Mouse (Mus musculus): ENCODE measurements around the gene Mkrn1. TPM values are rescaled to one million over a fixed set of nuclear protein-coding genes. Genes with fewer than 3 reads are reported as not detected.
"Not testable (repeated sequence)": the region's sequence is repeated elsewhere in the genome, so short reads cannot be mapped to it uniquely, and the experiment has no call there.

Gene Mkrn1
- 100 to 1,000 TPM; 113 to 118 TPM for total RNA-seq (2021)
- long read RNA-seq, transcript Mkrn1-201 (8 exons, 3,046 nt) = major isoform, 173 of 244 reads
- long read RNA-seq, transcript Mkrn1-204 (8 exons, 2,992 nt) = minor isoform, 9 of 244 reads
- long read RNA-seq, transcript Mkrn1-202 (5 exons, 1,511 nt) = minor isoform, 8 of 244 reads
- long read RNA-seq, partial matches to known transcripts = 8 of 244 reads
- long read RNA-seq, other reads (novel, unspliced or antisense) = 44 of 244 reads

DNA sequence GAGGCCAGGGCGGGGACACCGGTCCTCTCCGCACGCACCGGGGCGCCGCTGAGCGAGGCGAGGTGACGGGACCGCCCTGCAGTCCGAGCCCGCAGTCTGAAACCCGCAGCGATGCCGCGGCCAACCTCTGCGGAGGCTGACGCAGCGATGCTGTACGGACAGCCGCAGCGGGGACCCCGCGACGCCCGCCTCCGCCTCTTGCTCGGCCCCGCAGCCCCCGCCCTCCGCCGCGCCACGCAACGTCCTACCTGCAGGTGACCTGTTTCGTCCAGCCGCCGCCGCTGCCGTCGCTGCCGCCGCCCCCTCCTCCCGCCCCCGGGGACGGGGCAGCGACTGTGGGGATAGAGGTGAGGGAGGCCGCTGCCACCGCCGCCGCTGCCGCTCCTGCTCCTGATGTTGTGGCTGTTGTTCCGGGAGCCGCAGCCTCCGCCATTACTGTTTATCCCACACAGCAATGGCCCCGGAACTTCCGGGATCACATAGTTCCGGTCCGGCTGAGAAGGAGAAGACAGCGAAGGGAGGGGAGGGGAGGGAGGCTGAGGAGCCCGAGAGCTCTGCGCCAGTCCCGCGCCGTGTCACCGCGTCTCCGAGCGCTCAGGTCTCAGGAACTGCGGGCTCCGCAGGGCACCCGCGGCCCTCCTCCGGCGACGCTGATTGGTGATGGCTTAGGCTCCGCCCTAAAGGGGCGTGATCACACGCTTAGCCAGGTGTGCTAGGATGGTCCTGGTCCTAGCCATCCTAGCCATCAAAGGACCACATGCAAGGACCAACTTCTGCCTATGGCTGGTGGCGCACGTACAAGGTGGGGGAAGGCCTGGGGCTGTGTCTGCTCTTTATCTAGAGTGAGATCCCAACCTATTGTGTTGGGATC, at the start of gene Mkrn1:
Gene Mkrn1 (minus strand): TSS at position 612 of the 871 bp plus-strand sequence.
- peak; percentile 78 to 82 for DNase-seq (ENCODE audit: low spot score in 2 of 2)

DNA sequence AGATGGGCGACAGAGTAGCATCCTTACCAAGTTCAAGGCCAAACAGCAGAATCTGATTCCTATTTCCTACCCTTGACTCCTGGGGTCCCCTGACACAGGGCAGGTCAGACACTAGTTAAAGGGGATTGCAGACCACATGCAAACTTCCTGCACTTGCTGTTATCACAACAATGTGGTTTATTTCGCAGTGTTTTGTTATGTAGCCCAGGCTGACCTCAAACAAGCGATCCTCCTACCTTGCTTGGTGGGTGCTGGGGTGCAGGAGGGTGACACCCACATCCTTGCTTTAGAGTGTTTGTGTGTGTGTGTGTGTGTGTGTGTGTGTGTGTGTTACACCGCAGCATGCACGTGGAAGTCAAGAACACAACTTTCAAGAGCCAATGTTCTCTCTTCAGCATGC, 49.2 kb upstream of the Mkrn1 start:
- DNase-seq (ENCODE audit: low spot score in 2 of 2) = no peak

DNA sequence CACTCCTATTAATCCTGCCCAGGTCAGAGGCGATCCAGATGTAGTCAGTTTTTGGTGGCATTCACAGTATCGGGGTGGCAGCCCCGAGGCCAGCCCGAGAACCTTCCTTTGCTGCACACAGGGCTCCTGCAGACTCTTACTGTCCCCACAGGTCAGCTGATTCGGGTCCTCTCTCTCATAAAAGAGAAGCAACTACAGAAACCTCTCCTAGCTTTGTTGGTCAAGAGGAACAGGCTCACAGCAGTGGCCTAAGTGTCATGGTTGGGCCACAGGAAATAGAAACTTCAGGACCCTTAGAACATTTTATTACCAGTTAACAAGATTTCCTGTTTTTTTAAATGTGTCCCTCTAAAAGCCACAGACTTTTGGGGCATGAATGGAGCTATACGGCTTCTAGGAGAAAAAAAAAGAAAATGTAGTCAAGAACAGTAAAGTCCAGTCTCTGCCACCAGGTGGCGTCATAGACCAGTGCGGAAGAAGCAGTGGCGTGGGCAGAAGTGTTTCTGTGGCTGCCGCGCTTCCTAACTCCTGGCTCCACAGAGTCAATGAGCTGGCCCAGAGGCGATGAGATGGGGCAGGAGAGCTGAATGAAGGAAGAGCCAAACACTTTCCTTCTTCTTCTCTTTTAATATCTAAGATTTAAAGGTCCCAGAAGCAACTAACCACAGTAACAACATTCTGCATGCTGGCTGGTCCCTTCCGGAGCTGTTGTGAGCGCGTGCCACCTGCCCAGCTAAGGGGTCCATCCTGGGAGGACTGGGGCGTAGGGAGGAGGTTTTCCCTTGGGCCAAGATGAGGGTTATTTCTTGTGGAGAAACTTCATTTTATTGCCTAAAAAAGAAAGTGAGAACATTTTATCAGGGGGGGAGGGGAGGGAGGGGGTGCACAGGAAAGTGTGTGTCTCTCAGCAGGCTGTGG, 42.6 kb upstream of the Mkrn1 start:
- peak; percentile 59 to 89 for DNase-seq (ENCODE audit: low spot score in 2 of 2)

DNA sequence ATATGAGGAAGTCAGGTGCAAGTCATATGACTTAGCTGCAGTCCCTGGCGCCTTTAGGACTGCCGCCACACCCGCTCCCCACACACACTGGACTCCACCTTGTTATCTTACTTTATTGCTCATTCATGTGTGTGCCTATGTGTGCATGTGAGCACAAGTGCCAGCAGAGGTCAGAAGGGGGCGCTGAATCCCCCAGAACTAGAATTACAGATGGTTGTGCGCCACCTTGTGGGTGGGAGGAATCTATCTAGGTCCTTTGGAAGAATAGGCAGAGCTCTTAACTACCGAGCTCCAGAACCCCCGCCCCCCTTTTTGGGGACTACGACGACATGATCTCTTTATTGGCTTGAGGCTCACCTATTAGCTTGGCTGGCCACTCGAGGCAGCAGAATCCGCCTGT, 39.8 kb upstream of the Mkrn1 start:
- DNase-seq (ENCODE audit: low spot score in 2 of 2) = no peak

DNA sequence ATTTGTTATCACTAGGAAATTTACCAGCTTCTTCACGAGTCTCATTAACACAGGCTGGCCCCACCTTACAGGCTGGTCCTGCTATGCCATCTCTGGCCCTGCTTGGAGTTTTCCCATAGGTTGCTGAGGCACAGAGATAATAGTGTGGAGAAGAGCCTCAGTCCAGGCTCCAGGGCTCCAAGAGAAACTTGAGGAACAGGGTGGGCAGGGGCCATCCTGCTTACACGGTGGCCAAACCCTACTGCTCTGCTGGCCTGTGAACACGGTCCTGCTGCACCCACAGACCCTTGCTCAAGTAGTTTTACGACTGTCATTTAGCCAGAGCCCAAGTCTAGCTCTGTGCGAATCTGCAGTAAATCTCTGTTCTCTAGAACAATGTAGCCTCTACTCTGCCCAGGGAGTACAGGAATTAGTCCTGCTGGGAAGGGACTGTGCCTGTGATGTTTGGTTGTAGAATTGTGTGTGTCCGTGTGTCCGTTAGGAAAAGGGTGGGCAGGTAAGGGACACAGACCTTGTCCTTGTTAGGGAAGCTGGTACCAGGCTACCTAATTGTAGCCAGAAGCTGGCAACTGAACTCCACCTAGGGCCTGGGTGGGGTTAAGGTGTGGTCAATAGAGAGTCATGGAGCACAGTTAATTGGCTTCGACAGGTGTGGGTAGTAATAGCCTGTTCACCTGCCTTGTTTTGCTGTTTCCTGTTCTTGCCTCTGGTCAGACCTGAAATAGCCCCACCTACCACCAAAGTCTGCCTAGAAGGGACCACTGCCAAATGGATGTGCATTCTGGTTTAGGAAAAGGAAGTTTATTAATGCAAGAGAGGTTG, 35.3 kb upstream of the Mkrn1 start:
- no peak for DNase-seq (ENCODE audit: low spot score in 2 of 2)

DNA sequence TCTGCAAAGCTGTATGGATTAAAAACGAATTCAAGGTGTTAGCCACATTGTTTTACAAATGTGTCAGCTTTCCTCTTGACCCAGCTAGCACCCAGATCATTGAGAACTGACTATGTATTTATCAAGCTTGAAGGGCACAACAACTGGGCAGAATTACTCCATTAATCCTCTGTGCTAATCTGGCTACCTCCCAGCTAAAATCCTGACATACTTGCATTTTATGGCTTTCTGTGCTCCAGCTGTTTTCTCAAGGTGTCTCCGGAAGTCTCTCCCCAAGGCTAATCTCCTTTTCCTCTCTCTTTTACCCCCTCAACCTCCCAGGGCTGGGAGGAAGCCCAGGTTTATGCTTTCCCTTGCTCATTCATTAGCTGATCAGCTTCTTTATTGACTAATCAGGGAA, 34.4 kb upstream of the Mkrn1 start:
- no peak for DNase-seq (ENCODE audit: low spot score in 2 of 2)

DNA sequence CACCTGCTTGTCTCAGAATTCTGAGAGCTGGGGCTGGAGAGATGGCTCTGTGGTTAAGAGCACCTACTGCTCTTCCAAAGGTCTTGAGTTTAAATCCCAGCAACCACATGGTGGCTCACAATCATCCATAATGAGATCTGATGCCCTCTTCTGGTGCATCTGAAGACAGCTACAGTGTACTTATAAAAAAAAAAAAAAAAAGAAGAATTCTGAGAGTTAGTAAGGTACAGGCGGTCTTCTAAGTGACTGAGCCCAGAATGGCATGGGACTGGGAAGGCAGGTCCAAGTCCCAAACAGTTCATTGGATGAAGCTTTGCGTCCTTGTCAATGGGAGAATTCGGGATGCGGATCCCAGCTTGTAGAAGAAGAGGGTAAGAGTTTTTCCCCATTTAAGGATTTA, 33.3 kb upstream of the Mkrn1 start:
- no peak for DNase-seq (ENCODE audit: low spot score in 2 of 2)

DNA sequence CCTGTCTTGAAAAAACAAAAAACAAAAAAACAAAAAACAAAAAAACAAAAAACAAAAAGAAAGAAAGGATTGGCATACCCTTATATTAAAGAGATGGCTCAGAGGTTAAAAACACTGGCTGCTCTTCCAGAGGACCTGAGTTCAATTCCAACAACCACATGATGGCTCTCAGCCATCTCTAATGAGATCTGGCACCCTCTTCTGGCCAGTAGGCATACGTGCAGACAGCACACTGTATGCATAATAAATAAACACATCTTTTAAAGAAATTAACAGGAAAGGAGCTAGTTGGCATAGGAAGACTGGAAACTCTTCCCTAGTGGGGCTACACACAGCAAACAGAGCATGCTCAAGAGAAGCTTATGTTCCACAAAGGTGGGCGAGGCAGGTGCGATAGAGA, 30.8 kb upstream of the Mkrn1 start:
- no peak for DNase-seq (ENCODE audit: low spot score in 2 of 2)

DNA sequence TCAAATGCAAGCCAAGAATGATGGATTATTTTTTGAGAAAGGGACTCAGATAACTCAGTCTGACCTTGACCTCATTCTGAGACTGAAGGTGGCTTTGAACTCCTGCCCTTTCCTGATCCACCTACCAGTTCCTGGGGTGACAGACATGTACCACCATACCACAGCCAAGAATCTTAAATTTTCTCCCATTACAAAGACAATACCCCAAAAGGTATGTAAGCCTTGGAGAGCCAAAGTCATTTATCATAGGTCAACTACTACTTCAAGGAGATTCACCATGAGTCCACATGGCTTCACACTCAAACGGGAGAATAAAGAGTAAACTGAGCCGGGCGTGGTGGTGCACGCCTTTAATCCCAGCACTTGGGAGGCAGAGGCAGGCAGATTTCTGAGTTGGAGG, 30.3 kb upstream of the Mkrn1 start:
- DNase-seq (ENCODE audit: low spot score in 2 of 2) = no peak

DNA sequence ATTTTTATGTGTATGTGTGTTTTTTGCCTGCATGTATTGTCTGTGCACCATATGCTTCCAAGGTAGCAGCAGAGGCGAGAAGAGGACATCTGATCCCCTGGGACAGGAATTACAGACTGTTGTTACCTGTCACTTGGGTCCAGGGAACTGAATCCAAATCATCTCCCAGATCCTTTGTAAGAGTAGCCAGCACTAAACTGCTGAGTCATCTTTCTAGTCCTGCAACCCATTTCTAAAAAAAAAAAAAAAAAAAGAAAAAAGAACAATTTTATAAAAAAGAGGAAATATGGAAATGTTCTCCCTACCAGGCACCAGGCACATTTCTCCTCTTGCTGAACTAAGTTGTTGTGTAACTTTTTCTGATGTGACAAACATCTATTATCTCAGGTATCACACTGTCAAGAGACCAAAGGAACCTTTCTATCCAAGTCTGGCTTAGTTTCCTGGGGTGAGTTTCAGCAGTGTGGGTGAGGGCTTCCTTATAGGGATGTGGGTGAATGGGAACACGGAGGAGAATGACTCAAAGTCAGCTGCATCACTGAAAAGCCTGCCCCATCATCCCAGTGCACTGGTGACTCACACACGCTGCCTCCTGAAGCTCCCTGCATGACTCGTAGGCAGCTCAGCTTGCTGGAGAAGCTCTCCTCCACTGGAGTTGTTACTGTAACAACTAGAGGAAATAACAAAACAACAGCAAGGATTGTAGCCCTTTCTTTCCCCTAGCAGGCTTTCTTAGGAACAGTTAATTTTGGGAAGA, 27.3 kb upstream of the Mkrn1 start:
- DNase-seq (ENCODE audit: low spot score in 2 of 2) = peak; percentile 19 to 41

DNA sequence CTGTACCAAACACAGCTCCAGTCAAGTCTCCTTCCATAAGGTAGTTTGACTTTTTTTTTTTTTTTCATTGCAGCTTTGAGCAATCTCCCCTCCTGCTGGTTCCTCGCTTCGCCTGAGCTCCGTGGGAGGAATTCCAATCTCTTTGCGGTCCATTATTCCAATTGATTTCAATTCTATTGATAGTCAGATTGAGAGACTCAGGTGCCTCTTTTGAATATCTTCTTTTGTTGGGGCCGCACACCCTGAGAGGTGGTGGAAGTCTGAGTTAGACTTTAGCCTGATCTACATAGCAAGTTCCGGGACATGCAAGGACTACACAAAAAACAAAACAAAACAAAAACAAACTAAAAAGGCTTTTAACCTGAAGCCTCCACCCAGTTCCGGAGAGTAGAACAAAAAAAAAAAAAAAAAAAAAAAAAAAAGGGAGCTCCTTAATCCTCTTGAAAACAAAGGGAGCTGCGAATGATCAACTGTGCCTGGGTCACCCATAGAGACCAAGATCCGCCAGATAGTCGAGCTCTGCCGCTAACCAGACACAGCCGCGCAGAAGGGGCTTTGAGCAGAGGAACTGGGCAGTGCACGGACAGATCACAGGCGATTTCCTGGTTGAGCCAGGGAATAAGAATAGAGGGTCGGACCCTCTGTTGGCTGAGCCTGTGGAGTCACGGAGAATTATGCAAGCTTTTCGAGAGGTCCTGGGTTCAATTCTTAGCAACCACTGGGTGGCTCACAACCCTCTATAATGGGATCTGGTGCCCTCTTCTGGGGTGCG, 25.7 kb upstream of the Mkrn1 start:
- no peak for DNase-seq (ENCODE audit: low spot score in 2 of 2)

DNA sequence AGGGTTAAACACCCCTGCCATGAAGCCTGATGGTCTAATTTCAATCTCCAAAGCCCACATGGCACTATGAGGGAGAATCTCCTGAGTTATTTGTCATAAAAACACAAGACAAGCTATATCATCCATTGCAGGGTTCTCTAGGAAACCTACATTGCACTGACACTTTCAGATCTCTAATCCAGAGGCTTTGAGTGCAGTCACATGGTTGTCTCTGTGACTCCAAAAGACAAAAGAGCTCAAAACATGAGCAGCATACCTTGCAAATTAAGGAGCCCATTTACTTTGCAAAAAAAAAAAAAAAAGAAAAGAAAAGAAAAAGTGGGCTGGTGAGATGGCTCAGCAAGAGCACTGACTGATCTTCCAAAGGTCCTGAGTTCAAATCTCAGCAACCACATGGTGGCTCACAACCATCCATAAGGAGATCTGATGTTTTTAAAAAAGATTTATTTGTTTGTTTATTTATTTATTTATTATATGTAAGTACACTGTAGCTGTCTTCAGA, 22.6 kb upstream of the Mkrn1 start:
- no peak for DNase-seq (ENCODE audit: low spot score in 2 of 2)

DNA sequence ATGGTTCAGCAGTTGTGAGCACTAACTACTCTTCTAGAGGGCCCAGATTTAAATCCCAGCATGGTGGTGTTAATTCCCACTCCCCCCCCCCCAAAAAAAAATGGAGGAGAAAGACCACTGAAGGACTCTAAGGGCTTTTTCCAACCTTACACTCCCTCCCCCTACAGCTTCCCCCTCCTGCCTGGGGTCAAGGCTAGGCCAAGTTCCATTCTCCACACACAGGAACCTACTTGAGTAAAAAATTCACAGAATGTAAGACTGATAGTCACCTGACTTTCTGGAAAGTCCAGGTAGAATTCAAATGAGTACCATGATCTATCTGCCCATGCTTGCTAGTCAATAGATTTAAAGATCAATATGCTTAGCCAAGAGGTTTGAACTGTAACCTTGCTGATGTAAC, 19.9 kb upstream of the Mkrn1 start:
- no peak for DNase-seq (ENCODE audit: low spot score in 2 of 2)

DNA sequence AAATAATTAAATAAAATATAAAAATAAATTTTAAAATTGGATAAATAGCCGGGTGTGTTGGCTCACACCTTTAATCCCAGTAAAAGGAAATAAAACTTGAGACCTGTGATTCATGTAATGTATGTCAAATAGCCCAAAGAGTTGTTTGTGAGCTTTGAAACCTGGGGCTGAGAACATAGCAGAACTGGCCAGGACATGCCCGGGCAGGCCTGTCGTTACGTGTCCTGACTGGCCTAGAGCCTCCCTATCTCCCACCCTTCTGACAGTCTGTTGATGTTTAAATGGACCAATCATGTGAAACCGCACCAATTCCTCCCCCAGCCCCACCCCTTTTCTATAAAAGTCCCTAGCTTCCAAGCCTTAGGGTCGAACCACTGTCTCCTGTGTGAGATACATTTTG, 17.3 kb upstream of the Mkrn1 start:
- DNase-seq (ENCODE audit: low spot score in 2 of 2) = not testable (repeated sequence)

DNA sequence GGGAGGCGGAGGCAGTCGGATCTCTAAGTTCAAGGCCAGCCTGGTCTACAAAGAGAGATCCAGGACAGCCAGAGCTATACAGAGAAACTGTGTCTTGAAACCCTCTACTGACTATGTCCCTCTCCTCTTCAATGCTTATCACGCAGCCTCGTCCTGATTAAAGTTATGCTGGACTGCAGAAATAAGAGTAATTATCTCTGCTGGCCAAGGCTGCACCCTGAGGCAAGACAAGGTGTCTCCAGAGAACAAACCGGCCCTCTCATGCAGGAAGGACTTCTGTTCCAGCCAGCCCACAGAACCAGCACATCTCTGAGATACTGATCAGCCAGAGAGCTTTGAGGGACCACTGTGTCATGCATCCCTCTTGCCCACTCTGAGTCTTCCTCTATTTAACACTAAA, 15.6 kb upstream of the Mkrn1 start:
- DNase-seq (ENCODE audit: low spot score in 2 of 2) = no peak

DNA sequence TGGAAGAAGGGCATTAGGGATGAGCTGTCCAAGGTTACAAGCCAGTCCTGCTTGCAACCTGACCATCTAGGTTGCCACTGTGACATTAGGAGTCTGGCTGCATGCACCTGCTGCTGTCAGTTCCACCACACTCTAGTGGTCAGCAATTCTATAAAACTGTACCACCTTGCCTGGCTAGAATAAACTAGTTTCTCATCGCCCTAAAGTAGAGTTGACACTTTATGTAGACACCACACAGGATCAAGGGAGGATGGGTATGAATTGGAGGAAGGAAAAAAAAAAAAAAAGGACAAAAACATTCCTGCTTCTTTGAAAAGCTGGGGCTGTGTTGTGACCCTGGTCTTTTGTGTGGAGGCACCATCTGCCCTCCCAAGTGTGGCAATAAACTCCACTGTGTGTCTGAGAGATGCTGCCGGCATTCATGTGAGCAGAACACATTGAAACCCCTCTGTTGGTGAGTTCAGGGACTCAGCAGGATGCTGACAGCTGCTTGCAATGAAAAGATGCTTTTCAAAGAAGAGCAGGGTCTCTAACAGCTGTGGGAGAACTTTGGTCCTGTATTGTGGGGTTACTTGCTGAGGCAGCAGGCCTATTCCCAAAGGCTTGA, 14.7 kb upstream of the Mkrn1 start:
- no peak for DNase-seq (ENCODE audit: low spot score in 2 of 2)

DNA sequence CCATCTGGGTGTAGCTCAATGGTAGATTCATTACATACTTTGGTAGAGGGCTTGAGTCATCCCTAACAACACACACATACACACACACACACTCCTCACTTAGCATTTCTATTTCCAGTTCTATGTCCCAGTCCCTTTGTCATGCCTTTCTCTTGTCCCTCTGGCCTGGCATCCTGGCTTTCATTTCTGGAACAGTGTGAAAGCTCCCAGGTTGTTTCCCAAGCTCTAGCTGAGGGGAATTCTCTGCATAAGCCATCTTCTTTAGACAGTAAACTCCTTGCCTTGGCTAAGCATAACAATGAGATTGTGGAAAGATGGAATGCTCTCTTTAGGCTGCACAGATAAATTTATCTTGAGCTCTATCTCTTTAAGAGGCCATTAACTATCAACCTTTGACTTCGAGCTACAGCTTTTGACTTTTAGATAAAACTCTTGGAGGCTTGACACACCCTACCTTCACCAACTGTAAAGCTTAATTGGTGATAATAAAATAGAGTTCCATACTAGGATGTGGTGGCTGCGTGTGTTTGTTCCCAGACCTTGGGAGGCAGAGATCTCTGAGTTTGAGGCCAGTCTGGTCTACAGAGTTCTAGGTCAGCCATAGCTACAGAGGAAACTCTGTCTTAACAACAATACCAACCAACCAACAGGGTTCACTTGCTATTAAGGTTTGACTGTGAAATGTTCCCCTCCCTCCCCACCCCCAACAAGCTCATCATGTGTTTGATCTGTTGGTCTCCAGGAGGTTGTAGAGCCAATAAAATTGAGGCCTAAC, 14.0 kb upstream of the Mkrn1 start:
- DNase-seq (ENCODE audit: low spot score in 2 of 2) = no peak

DNA sequence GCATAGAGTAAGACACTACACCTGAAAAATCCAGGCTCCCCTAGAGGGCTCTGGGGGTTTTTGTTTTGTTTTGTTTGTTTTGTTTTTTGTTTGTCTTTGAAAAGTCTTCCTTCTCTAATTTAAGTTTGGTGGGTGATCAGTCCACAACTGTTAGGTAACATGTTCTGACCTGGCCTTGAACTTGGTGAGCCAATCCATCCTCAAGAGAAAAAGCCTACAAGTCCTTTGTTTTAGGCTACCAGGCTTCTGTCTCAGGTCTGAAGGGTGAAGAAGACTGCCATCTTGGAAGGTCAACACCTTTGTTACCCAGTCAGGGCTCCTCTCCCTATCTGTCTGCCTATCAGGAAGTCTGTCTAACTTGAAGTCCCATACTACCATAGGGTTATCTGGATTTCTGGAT, 13.4 kb upstream of the Mkrn1 start:
- no peak for DNase-seq (ENCODE audit: low spot score in 2 of 2)
